Mouse (Mus musculus) neutrophil, adult 59 days (primary cell): ENCODE results near the gene Ifnk. TPM values are rescaled to one million over a fixed set of nuclear protein-coding genes. Genes with fewer than 3 reads are reported as not detected.

Experiments
- total RNA-seq, 2 experiments: library from RNA; stranded (reverse); gene quantifications; 1 replicate in 1 of 2; 2 replicates in 1 of 2; pipeline ENCODE4 v1.2.4; 2023

The Ifnk gene
- total RNA-seq = not detected

DNA sequence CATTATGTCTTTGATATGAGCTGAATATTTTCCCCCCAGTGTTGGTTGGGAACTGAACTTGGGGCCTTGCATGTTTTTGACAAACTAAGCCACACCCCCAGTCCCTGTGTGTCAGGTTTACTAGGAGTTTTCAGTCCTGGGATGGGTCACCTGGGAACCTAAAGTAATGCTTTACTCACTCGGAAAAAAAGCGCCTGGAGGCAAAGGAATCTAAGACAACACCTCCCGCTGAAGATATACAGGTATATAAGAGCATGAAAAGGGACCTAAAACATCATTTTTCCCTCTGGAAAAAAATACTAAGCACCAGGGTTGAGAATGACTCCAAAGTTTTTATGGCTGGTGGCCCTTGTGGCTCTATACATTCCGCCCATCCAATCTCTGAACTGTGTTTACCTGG lies at the start of gene Ifnk:
TSS of gene Ifnk (plus strand) at position 301 of the 400 bp plus-strand sequence.

DNA sequence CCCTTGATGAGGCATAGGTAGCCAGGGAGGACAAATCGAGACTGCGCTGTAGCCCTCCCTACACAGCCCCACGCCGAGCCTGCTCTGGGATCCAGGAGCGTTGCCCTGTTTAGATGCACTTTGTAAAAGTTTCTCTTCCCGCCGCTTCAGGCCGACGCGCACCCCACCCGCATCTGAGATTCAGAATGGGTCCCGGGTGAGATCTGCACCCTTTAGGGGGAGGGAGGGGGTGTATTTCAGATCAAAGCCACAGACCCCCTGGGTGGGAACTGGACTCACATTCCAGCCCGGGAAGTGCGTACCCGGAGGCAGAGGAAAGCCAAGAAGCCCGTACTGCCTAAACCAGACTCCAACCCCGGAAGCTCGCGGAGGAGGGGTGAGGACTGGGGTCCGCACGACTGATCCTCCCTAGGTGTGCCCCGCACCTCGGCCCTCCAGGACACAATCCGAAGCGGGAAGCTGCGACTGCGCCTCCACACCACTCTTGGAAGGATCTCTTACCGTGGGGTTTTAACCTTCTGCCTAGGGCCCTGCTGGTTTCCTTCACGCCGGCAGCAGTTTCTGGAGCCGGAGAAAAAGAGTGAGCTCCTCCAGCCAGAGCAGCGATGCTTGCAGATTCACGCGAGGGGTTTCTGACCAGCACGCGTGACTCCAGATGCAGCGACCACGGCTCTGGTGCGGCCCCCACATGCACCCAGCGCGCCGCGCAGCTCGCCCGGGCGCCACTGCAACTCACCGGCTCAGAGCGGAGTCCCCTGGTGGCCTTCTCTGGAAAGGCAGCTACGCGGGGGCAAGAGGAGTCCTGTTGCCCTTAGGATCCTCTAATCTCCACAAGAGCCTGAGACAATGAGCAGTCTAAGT lies 5.1 kb downstream of the Ifnk start, which contains the start of gene Mob3b:
TSS of gene Mob3b (minus strand) at position 734 of the 861 bp plus-strand sequence.

Other genes with a start within 250 kb of the Ifnk start
- 10 to 100 TPM; 13.9 to 19.9 TPM for gene Mob3b, start 5.4 kb downstream of the Ifnk start, total RNA-seq
- gene C9orf72, start 74.1 kb downstream of the Ifnk start, total RNA-seq = 10 to 100 TPM; 17.3 to 24.4 TPM